Mouse (Mus musculus) ovary, adult 2 months (tissue): Measurements from ENCODE around the gene Tspan10. TPM values are rescaled to one million over a fixed set of nuclear protein-coding genes. Genes with fewer than 3 reads are reported as not detected.

Experiments used
- polyA plus RNA-seq: library from polyadenylated mRNA; depleted of rRNA; stranded (reverse); fragments of >200 nt; gene quantifications from 2 replicates; pipeline ENCODE4 v1.2.3, GENCODE M21; 2012; rRNA removed

The Tspan10 gene
- polyA plus RNA-seq = 0.13 TPM in 1 of 2 replicates, not detected in the other

DNA sequence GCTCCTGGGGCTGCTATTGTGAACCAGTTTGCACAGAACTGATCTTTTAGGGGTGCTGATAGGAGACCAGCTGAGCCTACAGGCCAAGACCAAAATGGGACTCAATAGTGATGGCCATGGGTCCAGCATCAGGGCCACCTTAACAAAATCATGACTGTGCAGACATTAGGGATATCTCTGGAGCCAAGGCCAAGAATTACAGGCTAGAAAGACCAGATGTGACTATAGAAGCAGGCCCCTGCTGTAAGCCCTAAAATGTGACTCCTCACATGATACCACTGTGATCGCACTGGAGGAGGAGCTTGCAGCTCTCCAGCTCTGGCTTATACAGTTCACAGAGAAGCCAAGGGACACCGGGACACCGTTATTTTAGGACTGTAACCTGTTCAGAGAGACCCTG lies at the start of gene Tspan10:
Gene Tspan10 (plus strand): TSS at position 301 of the 400 bp plus-strand sequence.

DNA sequence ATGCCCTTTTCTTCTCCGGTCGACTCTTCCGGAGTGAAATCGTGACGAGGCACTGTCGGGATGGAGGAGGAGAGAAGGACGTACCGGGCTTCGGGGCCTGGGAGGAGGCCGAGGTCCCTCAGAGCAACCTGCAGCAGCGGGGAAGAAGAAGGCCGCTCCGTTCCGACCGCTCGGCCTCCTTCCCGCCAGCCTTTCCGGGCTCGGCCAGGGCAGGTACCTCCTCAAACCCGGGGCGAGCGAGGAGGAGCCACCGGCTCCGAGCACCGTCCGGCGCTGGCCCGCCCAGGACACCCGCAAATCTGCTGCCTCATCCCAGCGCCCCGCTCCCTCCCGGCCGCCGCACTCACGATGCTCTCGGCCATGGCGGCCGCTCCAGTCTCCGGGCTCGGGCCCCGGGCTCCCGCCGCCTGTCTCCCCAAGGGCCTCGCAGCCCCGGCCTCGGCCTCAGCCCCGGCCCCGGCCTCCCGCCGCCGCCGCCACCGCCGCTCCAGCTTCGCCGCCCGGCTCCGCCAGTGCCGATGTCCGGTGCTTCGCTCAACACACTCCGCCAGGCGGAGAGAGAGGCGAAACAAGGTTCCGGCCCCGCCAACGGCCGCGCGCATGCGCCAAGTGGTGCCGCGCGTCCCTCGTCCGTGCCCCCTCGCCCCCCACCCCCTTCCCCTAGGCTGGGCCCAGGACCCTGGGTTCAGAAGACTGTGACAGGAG lies 5.1 kb upstream of the Tspan10 start, which contains the start of gene Nploc4:
Gene Nploc4 (minus strand): TSS at position 557 of the 705 bp plus-strand sequence.

DNA sequence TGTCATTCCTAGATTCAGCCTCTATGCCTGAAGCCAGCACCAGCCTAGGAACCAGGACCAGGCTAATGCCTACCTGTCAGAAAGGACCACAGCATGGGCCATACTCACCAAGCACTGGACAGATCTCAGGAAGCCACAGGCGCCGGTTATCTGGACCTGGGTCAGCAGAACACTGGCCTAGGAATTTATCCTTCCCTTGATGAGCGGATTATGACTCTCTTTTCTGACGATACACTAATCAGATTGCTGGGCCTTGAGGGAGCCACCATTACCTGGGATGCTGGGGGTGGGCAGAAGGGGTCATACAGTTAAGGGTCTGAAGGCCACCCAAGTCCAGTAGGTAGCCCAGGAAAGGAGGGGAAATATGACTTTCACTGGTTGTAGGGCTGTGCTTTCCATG lies 10.9 kb downstream of the Tspan10 start, which contains the start of gene Pde6g:
Gene Pde6g (minus strand): TSS at position 195 of the 400 bp plus-strand sequence.

DNA sequence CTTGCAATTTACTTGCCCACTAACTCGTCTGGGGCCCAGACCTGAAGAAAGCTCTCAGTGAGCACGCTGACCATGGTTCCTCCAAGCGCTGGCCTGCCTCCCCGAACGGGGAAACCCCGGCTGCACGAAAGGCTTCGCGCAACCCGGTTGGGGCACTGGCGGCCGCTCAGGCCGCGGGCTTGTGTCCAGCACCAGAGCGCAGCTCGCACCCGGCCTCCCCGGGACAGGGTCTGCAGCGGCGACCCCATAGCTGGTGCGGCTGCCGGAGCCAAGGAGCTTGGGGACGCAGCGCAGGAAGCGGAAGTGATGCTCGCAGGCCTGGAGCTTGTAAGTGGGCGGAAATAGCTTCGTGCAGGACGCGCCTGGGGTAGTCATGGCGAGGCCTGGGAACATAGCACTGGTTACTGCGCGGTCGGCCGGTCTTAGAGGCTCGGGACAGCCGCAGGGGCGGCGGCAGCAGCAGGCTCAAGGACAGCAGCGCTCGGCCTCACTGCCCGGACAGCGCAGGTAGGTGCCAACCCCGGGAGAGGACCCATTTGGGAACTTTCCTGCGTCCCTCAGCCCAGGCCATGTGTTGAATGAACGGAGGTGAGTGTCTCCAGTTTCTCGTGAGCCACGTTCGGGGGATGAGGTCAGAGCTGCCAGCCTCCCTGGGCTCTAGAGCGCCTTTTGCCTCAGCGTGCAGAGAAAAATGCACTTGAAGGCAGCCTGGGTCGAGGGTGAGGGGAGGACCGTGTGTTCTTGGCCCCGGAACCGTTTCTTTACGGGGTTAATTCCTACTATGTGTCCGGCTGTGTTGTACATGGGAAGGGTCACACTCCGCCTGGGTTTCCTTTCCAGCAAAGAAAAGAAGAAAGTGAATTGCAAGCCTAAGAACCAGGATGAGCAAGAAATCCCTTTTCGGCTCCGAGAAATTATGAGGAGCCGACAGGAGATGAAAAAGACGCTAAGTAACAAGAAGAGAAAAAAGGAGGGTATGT lies 15.6 kb downstream of the Tspan10 start, which contains the start of the genes Oxld1 and Ccdc137:
Gene Oxld1 (minus strand): TSS at position 297 of the 980 bp plus-strand sequence.
Gene Ccdc137 (plus strand): TSS at position 344 of the 980 bp plus-strand sequence.

DNA sequence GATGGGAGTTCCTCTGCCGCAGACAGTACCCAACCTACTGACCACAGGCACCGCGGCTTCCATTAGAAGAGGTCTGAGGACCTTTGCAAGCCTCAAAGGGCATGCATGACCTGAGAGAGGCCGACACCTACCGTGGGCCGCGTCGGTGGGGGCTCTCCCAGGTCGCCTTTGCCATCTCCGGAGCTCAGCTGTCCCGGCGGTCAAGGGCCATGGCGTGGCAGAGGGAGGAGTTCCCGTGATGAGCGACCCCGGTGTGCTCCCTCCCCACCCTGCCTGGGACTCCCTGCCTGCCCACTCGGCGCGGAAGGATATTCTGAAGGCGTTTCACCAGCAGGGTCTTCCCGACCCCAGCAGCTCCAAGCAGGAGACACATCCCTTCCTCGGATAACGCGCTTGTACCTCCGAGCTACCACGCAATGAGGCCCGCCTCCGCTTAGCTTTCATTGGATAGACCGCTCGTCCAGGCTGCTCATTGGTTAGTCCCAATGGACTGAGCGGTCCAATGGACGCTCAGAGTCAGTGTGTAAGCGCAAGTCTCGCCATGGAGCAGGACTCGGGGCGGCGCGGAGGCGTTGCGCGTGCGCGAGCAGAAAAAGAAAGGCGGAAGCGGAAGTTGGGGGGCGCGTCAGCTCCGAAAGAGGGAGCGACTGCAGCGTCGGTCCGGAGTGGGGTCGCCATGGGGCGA lies 24.7 kb downstream of the Tspan10 start, which contains the start of gene Arl16:
Gene Arl16 (minus strand): TSS at position 557 of the 685 bp plus-strand sequence.

DNA sequence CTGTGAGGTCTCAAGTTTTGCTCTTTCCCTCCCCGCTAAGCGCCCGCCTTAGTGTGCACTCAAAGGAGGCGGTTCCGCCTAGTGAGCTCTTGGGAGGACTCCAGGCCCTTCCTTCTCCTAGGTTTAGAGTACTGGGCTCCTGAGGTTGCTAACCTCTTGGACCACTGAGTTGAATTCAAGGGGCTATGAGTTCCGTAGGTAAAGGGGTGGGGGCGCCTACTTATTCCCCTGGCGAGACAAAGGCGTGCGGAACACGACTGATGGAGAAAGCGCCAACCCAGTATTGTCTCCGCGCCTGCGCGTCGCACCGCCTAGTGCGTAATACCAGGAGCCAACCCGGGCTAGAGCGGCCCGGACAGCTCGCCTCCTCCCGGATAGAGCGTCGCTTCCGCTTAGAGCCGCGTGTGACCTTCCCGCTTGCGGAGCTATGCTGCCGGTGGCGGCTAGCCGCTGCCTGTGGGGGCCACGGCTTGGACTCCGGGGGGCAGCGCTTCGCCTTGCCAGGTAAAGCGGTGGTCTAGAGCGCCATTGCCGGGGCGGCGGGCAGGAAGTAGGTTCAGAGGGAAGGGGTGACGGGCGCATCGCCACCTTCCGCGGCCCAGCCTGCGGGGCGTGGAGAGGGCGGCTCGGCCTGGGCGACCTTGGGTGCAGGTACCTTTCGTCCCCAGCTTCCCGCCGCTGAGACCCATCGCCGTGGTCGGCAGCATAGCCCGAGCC lies 42.0 kb downstream of the Tspan10 start, which contains the start of gene Mrpl12:
Gene Mrpl12 (plus strand): TSS at position 349 of the 717 bp plus-strand sequence.

DNA sequence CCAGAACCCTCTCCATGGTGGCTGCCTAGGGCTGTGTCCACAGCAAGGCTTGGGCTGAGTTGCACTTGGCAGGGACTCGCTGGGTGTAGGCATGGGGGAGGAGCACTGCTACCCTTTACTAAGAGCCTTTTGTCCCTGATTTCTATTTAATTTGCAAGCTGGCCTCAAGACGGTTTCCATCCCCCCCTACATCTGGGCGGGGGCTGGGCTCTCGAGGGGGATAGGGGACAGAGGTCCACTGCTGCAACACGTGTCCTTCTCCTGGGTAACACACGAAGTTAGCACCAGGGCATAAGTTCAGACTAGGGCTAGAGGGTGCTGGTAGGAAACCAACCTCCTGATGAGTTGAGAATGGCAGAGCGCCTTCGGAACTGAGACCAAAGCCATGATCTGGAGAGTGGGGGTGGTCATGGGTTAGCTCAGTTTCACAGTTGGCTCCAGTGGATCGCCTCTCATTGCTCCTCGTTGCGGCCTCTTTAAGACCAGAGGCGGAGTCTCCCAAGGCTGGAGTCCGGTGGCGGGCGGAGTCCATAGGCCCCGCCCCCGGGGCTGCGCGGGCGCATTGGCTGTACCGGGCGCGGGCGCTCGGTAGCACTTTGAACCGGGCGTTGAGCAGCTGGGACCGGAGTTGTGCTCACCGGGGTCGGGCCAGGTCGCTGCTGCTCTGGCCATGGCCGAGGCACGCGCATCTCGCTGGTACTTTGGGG lies 49.0 kb downstream of the Tspan10 start, which contains the start of gene Slc25a10:
Gene Slc25a10 (plus strand): TSS at position 524 of the 707 bp plus-strand sequence.

Other genes with a start within 250 kb of the Tspan10 start
- gene Bahcc1, start 209.7 kb upstream of the Tspan10 start, polyA plus RNA-seq = 14.1 and 16.5 TPM in 2 replicates
- 1,216 and 1,304 TPM in 2 replicates for gene Actg1, start 94.1 kb upstream of the Tspan10 start, polyA plus RNA-seq
- 0.22 and 0.51 TPM in 2 replicates for gene Fscn2, start 81.1 kb upstream of the Tspan10 start, polyA plus RNA-seq
- 110 and 134 TPM in 2 replicates for gene Faap100, start 63.9 kb upstream of the Tspan10 start, polyA plus RNA-seq
- 106 and 121 TPM in 2 replicates for gene Nploc4, start 4.9 kb upstream of the Tspan10 start, polyA plus RNA-seq
- 1.1 and 1.2 TPM in 2 replicates for gene Pde6g, start 10.9 kb downstream of the Tspan10 start, polyA plus RNA-seq
- gene Oxld1, start 15.4 kb downstream of the Tspan10 start, polyA plus RNA-seq = 30.5 and 34.8 TPM in 2 replicates
- gene Ccdc137, start 15.5 kb downstream of the Tspan10 start, polyA plus RNA-seq = 13.1 and 17.5 TPM in 2 replicates
- 31.1 and 35.0 TPM in 2 replicates for gene Arl16, start 25.0 kb downstream of the Tspan10 start, polyA plus RNA-seq
- gene Mrpl12, start 42.0 kb downstream of the Tspan10 start, polyA plus RNA-seq = 115 and 155 TPM in 2 replicates
- 226 and 229 TPM in 2 replicates for gene Slc25a10, start 49.2 kb downstream of the Tspan10 start, polyA plus RNA-seq
- gene Gcgr, start 88.1 kb downstream of the Tspan10 start, polyA plus RNA-seq = 2.3 and 3.3 TPM in 2 replicates
- 185 and 195 TPM in 2 replicates for gene Mcrip1, start 107.1 kb downstream of the Tspan10 start, polyA plus RNA-seq
- gene Ppp1r27, start 108.5 kb downstream of the Tspan10 start, polyA plus RNA-seq = not detected in 2 replicates
- 355 TPM in 2 replicates for gene P4hb, start 130.6 kb downstream of the Tspan10 start, polyA plus RNA-seq
- 779 and 887 TPM in 2 replicates for gene Arhgdia, start 139.0 kb downstream of the Tspan10 start, polyA plus RNA-seq
- gene Alyref, start 155.7 kb downstream of the Tspan10 start, polyA plus RNA-seq = 30.8 and 42.7 TPM in 2 replicates
- gene Anapc11, start 155.8 kb downstream of the Tspan10 start, polyA plus RNA-seq = 189 and 219 TPM in 2 replicates
- gene Npb, start 165.8 kb downstream of the Tspan10 start, polyA plus RNA-seq = 2.6 and 4.4 TPM in 2 replicates
- 279 and 305 TPM in 2 replicates for gene Pcyt2, start 175.3 kb downstream of the Tspan10 start, polyA plus RNA-seq
- 77.5 and 98.2 TPM in 2 replicates for gene Sirt7, start 182.6 kb downstream of the Tspan10 start, polyA plus RNA-seq
- 75.0 and 78.0 TPM in 2 replicates for gene Mafg, start 191.0 kb downstream of the Tspan10 start, polyA plus RNA-seq
- gene Pycr1, start 201.1 kb downstream of the Tspan10 start, polyA plus RNA-seq = 10.8 and 14.3 TPM in 2 replicates
- gene Myadml2, start 205.5 kb downstream of the Tspan10 start, polyA plus RNA-seq = 0.18 TPM in 1 of 2 replicates, not detected in the other
- gene Notum, start 218.5 kb downstream of the Tspan10 start, polyA plus RNA-seq = 12.7 and 13.6 TPM in 2 replicates
- 130 and 142 TPM in 2 replicates for gene Aspscr1, start 230.3 kb downstream of the Tspan10 start, polyA plus RNA-seq